ENCODE assay signal across 26 mouse cellular contexts in genomic region chr12:112317191-112317590, GRCm38 (mm10).
DNase-seq lines count a peak whose midpoint lies in the region; ATAC-seq and TF ChIP-seq lines count a peak whose summit lies in the region.
"Had no signal": no experiment of that assay in that cellular context is flagged by ENCODE, and none has a peak within 500 bp of the region (broad histone marks: within the 10 kb centered on the region; RNA-seq: fewer than 3 reads in every experiment).

No protein-coding gene starts in this region.

- no peak for TF ChIP-seq POLR2A in kidney, adult 2 months (IDR thresholded peaks at IDR 0.05; ENCODE audit: low read depth, low read length)

- no peaks in the 10 kb centered on the region for H3K27me3 ChIP-seq in kidney, adult 2 months (replicated peaks; ENCODE audit: control insufficient read depth, insufficient read depth, low read length)
- no peaks in the 10 kb centered on the region for H3K27me3 ChIP-seq in intestine, embryonic 15.5 days (replicated peaks)
- no peaks in the 10 kb centered on the region for H3K27me3 ChIP-seq in forebrain, embryonic 14.5 days (replicated peaks; ENCODE audit: control insufficient read depth, insufficient read depth, low read length)
- H3K27me3 ChIP-seq: forebrain, embryonic 13.5 days; limb, embryonic 12.5 days; liver, embryonic 15.5 days; lung, embryonic 15.5 days; midbrain, embryonic 15.5 days had no signal

- H3K36me3 ChIP-seq in kidney, adult 2 months (ENCODE audit: control insufficient read depth, insufficient read depth, low read length) = no peaks in the 10 kb centered on the region
- no peaks in the 10 kb centered on the region for H3K36me3 ChIP-seq in intestine, embryonic 15.5 days
- no peaks in the 10 kb centered on the region for H3K36me3 ChIP-seq in forebrain, embryonic 14.5 days (ENCODE audit: control insufficient read depth, insufficient read depth, low read length)
- H3K36me3 ChIP-seq: hindbrain, embryonic 12.5 days; limb, embryonic 12.5 days; liver, embryonic 15.5 days; lung, embryonic 15.5 days; midbrain, embryonic 15.5 days had no signal

- H3K4me2 ChIP-seq in intestine, embryonic 15.5 days (replicated peaks) = no peak overlapping the region
- no peak overlapping the region for H3K4me2 ChIP-seq in forebrain, embryonic 14.5 days (ENCODE audit: low read length)
- H3K4me2 ChIP-seq: forebrain, embryonic 13.5 days; hindbrain, embryonic 12.5 days; limb, embryonic 12.5 days; liver, embryonic 15.5 days; lung, embryonic 15.5 days; midbrain, embryonic 15.5 days had no signal

- no peaks in the 10 kb centered on the region for H3K9me3 ChIP-seq in intestine, embryonic 15.5 days
- H3K9me3 ChIP-seq in forebrain, embryonic 14.5 days (replicated peaks; ENCODE audit: control insufficient read depth, low read length) = no peaks in the 10 kb centered on the region
- H3K9me3 ChIP-seq: forebrain, embryonic 13.5 days; limb, embryonic 12.5 days; liver, embryonic 15.5 days; lung, embryonic 15.5 days; midbrain, embryonic 15.5 days had no signal

- H3K9ac ChIP-seq in intestine, embryonic 15.5 days = no peak overlapping the region
- H3K9ac ChIP-seq in forebrain, embryonic 14.5 days (ENCODE audit: low read length) = no peak overlapping the region
- H3K9ac ChIP-seq: forebrain, embryonic 13.5 days; hindbrain, embryonic 12.5 days; limb, embryonic 12.5 days; liver, embryonic 15.5 days; lung, embryonic 15.5 days; midbrain, embryonic 15.5 days had no signal

- no peak for TF ChIP-seq CTCF in kidney, adult 2 months (conservative IDR thresholded peaks at IDR 0.05; ENCODE audit: insufficient read depth, insufficient read length, low read depth, low read length)

- H3K27ac ChIP-seq in kidney, adult 2 months (ENCODE audit: insufficient read depth, low read depth, low read length) = peak overlapping the region; percentile 40
- H3K27ac ChIP-seq in intestine, embryonic 15.5 days = no peak overlapping the region
- H3K27ac ChIP-seq in forebrain, embryonic 14.5 days (ENCODE audit: low read depth, low read length) = no peak overlapping the region
- H3K27ac ChIP-seq: forebrain, embryonic 13.5 days; hindbrain, embryonic 12.5 days; hindbrain, postnatal 0 days; limb, embryonic 12.5 days; liver, embryonic 15.5 days; lung, embryonic 15.5 days; midbrain, embryonic 15.5 days; stomach, postnatal 0 days had no signal

- no peak overlapping the region for H3K4me3 ChIP-seq in kidney, adult 2 months (ENCODE audit: insufficient read depth, low read depth, low read length)
- no peak overlapping the region for H3K4me3 ChIP-seq in intestine, embryonic 15.5 days (replicated peaks)
- H3K4me3 ChIP-seq in forebrain, embryonic 14.5 days (ENCODE audit: low read depth, low read length) = no peak overlapping the region
- H3K4me3 ChIP-seq: forebrain, embryonic 13.5 days; hindbrain, embryonic 12.5 days; limb, embryonic 12.5 days; liver, embryonic 15.5 days; lung, embryonic 15.5 days; midbrain, embryonic 10.5 days; midbrain, embryonic 15.5 days had no signal

- peaks cover 11% of the 10 kb centered on the region; the same call in 1 of the 2 replicates for H3K4me1 ChIP-seq in kidney, adult 2 months (ENCODE audit: control insufficient read depth, insufficient read depth, low read length)
- no peaks in the 10 kb centered on the region for H3K4me1 ChIP-seq in intestine, embryonic 15.5 days (replicated peaks)
- no peaks in the 10 kb centered on the region for H3K4me1 ChIP-seq in forebrain, embryonic 14.5 days (ENCODE audit: control insufficient read depth, insufficient read depth, low read length)
- H3K4me1 ChIP-seq: forebrain, embryonic 13.5 days; hindbrain, embryonic 12.5 days; liver, embryonic 15.5 days; lung, embryonic 15.5 days; midbrain, embryonic 15.5 days had no signal

- WGBS in kidney, adult 2 months = 49% methylated on average over 9 of the region's 9 CpGs
- 85% methylated on average over 9 of the region's 9 CpGs for WGBS in intestine, embryonic 15.5 days
- WGBS in forebrain, embryonic 14.5 days = 92% methylated on average over 9 of the region's 9 CpGs

- ATAC-seq in intestine, embryonic 15.5 days = peak; percentile 63; the same call in 1 of the 2 replicates
- no peak for ATAC-seq in forebrain, embryonic 14.5 days
- ATAC-seq: forebrain, embryonic 13.5 days; hindbrain, postnatal 0 days; midbrain, embryonic 15.5 days; Patski had no signal

- DNase-seq in kidney, adult 2 months = peak; percentile 94
- no peak for DNase-seq in kidney, postnatal 4 days
- DNase-seq in kidney, adult 9 months = peak; percentile 93
- DNase-seq in kidney, postnatal 36 days = peak; percentile 86 to 92
- DNase-seq in forebrain, embryonic 14.5 days (ENCODE audit: low spot score) = no peak
- DNase-seq in urinary bladder, postnatal 4 days (ENCODE audit: low spot score in 2 of 2) = no peak
- DNase-seq: adrenal gland, postnatal 14 days; cerebellum, adult 11 months; cerebellum, adult 9-10 months; cerebellum, postnatal 36 days; gastrocnemius, postnatal 14 days; heart, postnatal 14 days; layer of hippocampus, adult 9-11 months; right cerebral cortex, adult 18-20 months; thymus, postnatal 4 days had no signal

Comparison
In these comparisons a context has a peak if more than half of its experiments do, and no peak if none do; other contexts are left out.
1. DNase-seq: peak in kidney, adult 2 months (single experiment), kidney, adult 9 months (single experiment) and kidney, postnatal 36 days (2 of 2); none in kidney, postnatal 4 days (0 of 2), forebrain, embryonic 14.5 days (single experiment) and urinary bladder, postnatal 4 days (0 of 2).